Mouse (Mus musculus) liver, adult (tissue): ENCODE results near the gene Lmna.

Source experiments
- GATA4 ChIP-seq: IDR thresholded peaks from 2 replicates; pipeline ENCODE4 v1.6.1; 2014; ENCODE audit warnings: mild to moderate bottlenecking, low read length; ENCODE audit not compliant: insufficient replicate concordance

Gene Lmna

GRCm38 (mm10) chr3:88543651-88544410, 34.1 kb upstream of the Lmna start:
- no peak for TF ChIP-seq GATA4

DNA sequence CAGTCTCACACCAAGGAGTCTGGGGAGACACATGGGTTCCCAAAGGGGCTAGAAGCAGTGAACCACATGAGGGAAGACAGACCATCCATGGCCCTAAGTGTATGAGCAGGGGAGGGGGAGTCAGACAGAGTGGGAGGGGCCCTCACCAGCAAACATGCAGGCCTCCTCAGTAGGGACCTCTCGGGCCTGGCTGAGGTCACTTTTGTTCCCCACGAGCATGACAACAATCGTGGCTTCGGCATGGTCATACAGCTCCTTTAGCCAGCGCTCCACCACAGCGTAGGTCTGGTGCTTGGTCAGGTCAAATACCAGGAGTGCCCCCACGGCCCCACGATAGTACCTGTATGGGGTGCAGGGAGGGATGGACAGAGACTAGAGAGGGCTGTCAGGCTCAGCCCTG, 33.4 kb upstream of the Lmna start:
- no peak for TF ChIP-seq GATA4

DNA sequence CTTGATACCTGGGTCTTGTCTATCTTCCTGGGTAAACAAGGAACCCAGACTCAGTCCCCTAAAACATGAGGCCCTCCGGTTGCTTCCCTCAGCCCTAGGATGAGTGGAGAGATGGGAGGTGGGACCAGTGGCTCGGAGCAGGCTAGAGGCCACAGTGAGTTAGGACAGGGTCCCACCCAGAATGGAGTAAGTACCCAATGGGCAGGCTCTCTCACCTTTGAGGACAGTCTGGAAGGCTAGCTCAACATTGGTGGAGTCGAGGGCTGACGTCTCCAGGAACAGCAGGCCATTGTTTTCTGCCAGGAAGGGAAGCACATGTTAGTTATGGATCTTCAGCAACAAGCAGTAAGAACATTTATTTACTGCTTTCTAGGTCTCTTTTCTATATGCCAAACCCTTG, 32.7 kb upstream of the Lmna start:
- no peak for TF ChIP-seq GATA4

DNA sequence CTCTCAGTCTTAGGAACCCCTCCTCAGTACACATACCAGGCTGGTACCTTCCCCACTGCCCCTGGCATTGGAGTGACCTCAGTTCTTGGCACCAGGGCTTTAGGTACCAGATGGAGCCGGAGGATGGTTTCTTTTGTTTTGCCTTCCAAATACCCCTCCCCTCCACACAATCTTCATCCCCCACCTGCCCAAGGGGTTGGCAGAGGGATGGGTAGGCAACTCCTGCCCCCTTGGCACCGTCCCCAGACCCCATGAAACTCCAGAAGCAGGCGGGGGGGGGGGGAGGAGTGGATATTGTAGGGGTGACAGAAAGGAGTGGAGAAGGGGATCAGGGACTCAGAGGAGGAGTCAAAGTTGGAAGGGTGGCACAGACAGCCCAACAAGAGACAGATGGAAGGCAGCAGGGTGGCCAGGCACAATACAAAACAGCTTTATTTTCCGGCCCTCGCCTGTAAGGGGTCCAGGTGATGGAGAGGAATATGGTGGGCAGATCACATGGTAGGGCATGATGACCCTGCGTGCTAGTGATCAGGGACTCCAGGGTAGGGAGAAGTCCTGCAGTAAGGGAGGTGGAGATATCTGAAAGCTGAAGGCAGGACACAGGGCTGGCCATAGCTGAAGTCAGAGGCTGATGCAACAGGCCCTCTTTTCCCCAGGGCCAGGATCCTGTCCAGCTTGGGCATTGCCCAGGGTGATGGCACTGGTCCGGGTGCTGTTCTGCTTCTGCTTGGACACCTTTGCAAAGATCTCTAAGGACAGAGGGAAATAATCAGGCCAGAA, 32.1 kb upstream of the Lmna start:
- no peak for TF ChIP-seq GATA4

DNA sequence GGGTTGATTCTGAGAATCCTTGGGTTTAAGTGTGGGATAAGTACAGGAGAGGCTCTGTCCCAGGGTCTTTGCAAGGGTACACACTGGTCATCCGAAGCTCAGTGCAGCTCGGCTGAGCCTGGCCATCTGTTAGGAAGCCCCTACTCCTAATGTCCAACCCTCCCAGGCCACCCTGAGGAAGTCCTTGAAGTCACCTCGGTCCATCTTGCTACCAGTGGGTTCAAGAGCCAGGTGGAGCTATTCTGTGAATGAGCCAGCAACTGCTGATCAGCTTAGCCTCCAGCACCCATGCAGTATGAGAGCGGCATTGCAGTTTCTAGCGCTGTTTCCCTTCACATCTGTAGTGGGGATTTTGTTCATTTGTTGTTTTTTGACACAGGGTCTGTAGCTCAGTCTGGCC, 30.3 kb upstream of the Lmna start:
- TF ChIP-seq GATA4 = no peak

- TF ChIP-seq GATA4 = no peak
These were observed 29.6 kb upstream of the Lmna start for GRCm38 (mm10) chr3:88539397-88539796.

DNA sequence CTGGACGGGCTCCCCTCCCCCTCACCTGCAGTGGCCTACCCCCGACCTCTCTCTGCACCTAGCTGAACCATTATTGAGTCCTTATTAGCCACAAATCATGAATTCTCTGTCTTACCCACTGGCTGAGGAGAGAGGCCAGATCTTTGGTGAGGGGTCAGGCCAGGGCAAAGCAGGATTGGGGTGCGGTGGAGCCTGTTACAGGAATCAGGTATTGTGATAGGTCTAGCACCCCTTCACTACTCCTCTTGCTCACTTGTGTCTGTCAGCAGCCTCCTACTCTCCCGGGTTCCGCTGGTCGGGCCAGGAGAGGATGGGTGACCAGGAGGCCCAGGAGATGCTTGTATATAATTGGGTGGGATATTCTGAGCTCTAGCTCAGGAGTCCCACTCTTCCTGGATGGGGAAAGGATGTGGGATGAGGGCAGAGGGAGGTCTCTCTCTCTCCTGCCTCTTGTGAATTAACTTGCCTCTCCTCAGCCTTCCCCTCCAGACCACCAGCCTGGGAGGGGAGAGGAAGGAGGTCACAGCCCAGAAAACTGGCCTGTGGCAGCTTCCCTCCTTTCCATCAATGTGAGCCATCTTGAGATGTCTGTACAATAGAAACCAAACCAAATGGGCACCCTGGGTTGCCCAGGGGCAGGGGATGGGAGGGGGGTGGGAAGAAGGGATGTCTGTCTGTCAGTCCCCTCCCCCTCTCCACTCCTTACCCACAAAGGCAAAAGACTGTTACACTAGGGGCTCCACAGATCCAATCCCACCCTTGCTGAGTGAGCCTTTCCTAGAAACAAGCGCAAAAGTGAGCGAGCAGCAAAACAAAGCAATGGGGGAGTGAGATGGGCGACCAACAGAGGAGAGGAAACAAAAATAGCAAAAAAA, 28.8 kb upstream of the Lmna start:
- TF ChIP-seq GATA4 = no peak

GRCm38 (mm10) chr3:88537146-88537545, 27.4 kb upstream of the Lmna start:
- no peak for TF ChIP-seq GATA4

GRCm38 (mm10) chr3:88536103-88536930, 26.6 kb upstream of the Lmna start:
- no peak for TF ChIP-seq GATA4

GRCm38 (mm10) chr3:88535527-88535926, 25.8 kb upstream of the Lmna start:
- TF ChIP-seq GATA4 = no peak

- no peak for TF ChIP-seq GATA4
These were observed 25.2 kb upstream of the Lmna start for GRCm38 (mm10) chr3:88535005-88535404.

DNA sequence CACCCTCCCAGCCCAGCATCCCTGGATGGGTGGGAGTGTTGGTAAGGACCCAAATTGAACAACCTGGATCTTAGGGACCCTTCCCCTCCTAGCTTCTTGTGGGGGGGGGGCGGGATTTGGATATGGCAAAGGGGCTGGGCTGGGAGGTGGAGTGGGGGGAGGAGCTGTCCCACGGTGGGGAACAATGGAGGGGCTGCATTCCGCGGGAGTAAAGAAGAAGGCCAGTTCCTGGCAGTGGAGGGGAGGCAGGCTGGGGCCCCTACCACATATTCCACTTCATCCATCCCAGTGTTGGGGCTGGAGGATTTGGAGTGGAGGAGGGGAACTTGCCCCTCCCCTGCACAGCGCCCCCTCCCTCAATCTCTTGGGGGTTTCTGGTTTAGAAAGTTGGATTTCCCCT, 23.9 kb upstream of the Lmna start:
- TF ChIP-seq GATA4 = no peak

GRCm38 (mm10) chr3:88532689-88533511, 23.1 kb upstream of the Lmna start:
- no peak for TF ChIP-seq GATA4

GRCm38 (mm10) chr3:88532299-88532674, 22.5 kb upstream of the Lmna start, which contains the start of gene Mex3a:
Gene Mex3a (plus strand): TSS chr3:88532395.
- no peak for TF ChIP-seq GATA4
